Mouse (Mus musculus): ENCODE measurements around the gene Kif12.

DNA sequence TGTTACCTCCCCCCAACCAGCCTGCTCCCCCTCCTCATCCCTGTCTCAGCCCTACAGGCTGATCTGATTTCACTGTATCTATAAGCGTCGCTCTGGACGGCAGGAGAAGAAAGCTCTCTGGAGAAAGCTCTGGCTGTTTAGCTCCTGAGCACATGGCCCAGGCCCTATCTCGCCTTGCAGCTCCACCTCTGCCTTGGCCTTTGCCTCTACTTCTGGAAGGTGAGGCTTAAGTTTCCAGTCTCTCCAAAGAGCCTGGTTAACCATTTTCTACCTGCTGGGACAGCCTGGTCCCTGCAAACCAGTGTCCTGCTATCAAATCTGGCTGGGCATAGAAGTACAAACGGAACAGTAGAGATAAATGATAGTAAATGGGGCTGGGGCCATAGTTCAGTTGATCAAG lies 19.7 kb upstream of the Kif12 start:
- TF ChIP-seq POLR2A (IDR thresholded peaks at IDR 0.05; ENCODE audit: insufficient read depth, low read length) (no peak), CTCF (IDR thresholded peaks at IDR 0.05; ENCODE audit: low read depth, low read length) (no peak), EP300 (IDR thresholded peaks at IDR 0.05; ENCODE audit: insufficient read depth, low read depth, low read length) (no peak)
